Mouse (Mus musculus): ENCODE measurements around the gene Snf8. TPM values are rescaled to one million over a fixed set of nuclear protein-coding genes. Genes with fewer than 3 reads are reported as not detected.

The Snf8 gene
- total and polyA plus RNA-seq, 3 experiments: 48.4 to 154 (median 62.3) TPM

- no peaks in the 10 kb centered on the region for H3K9me3 ChIP-seq (replicated peaks)
- H3K4me1 ChIP-seq (ENCODE audit: insufficient read depth, low read depth, low read length): peaks cover 39% of the 10 kb centered on the region
- peak; percentile 94 for DNase-seq (ENCODE audit: low spot score)
- ATAC-seq (ENCODE audit: extremely low read depth, insufficient number of reproducible peaks, low FRiP score, poor library complexity, severe bottlenecking): peak; percentile 84
- H3K27me3 ChIP-seq (ENCODE audit: insufficient read depth, low read length): no peaks in the 10 kb centered on the region
- H3K4me3 ChIP-seq (ENCODE audit: low read depth, low read length): peak within 1 kb of the TSS; percentile 93
- TF ChIP-seq TAL1 (conservative IDR thresholded peaks at IDR 0.05; ENCODE audit: low read depth, low read length) (no peak), POLR2AphosphoS5 (IDR thresholded peaks at IDR 0.05; ENCODE audit: insufficient replicate concordance, low read depth, low read length) (no peak), GATA2 (IDR thresholded peaks at IDR 0.05; ENCODE audit: borderline replicate concordance, low read depth, low read length) (no peak), GATA1 (IDR thresholded peaks at IDR 0.05; ENCODE audit: borderline replicate concordance, low read length) (no peak), CTCF (IDR thresholded peaks at IDR 0.05; ENCODE audit: low read depth, low read length) (no peak)
- H3K36me3 ChIP-seq (replicated peaks): peaks cover 52% of the 10 kb centered on the region
These were observed 30.7 kb downstream of the Snf8 start, which contains the start of gene Ube2z for GRCm38 (mm10) chr11:96065215-96065911. TSS of gene Ube2z (minus strand) at chr11:96065388.

GRCm38 (mm10) chr11:96068231-96068630 is 33.5 kb downstream of the Snf8 start:
- Histone ChIP-seq H3K4me3 (ENCODE audit: low read depth, low read length) (no peak overlapping the region), H3K27me3 (ENCODE audit: insufficient read depth, low read length) (no peaks in the 10 kb centered on the region), H3K4me1 (ENCODE audit: insufficient read depth, low read depth, low read length) (peaks cover 40% of the 10 kb centered on the region), H3K36me3 (replicated peaks) (peaks cover 47% of the 10 kb centered on the region), H3K9me3 (replicated peaks) (no peaks in the 10 kb centered on the region)
- TF ChIP-seq POLR2AphosphoS5 (IDR thresholded peaks at IDR 0.05; ENCODE audit: insufficient replicate concordance, low read depth, low read length): no peak
- no peak for TF ChIP-seq GATA2 (IDR thresholded peaks at IDR 0.05; ENCODE audit: borderline replicate concordance, low read depth, low read length)
- no peak for TF ChIP-seq TAL1 (conservative IDR thresholded peaks at IDR 0.05; ENCODE audit: low read depth, low read length)
- TF ChIP-seq CTCF (IDR thresholded peaks at IDR 0.05; ENCODE audit: low read depth, low read length): no peak
- TF ChIP-seq GATA1 (IDR thresholded peaks at IDR 0.05; ENCODE audit: borderline replicate concordance, low read length): no peak
- DNase-seq (ENCODE audit: low spot score) (no peak), ATAC-seq (ENCODE audit: extremely low read depth, insufficient number of reproducible peaks, low FRiP score, poor library complexity, severe bottlenecking) (no peak)

GRCm38 (mm10) chr11:96070353-96070752 is 35.7 kb downstream of the Snf8 start:
- Histone ChIP-seq H3K36me3 (replicated peaks) (peaks cover 56% of the 10 kb centered on the region), H3K27me3 (ENCODE audit: insufficient read depth, low read length) (no peaks in the 10 kb centered on the region), H3K4me1 (ENCODE audit: insufficient read depth, low read depth, low read length) (peaks cover 42% of the 10 kb centered on the region), H3K9me3 (replicated peaks) (no peaks in the 10 kb centered on the region), H3K4me3 (ENCODE audit: low read depth, low read length) (no peak overlapping the region)
- no peak for TF ChIP-seq GATA1 (IDR thresholded peaks at IDR 0.05; ENCODE audit: borderline replicate concordance, low read length)
- no peak for TF ChIP-seq TAL1 (conservative IDR thresholded peaks at IDR 0.05; ENCODE audit: low read depth, low read length)
- TF ChIP-seq CTCF (IDR thresholded peaks at IDR 0.05; ENCODE audit: low read depth, low read length): no peak
- TF ChIP-seq POLR2AphosphoS5 (IDR thresholded peaks at IDR 0.05; ENCODE audit: insufficient replicate concordance, low read depth, low read length): no peak
- TF ChIP-seq GATA2 (IDR thresholded peaks at IDR 0.05; ENCODE audit: borderline replicate concordance, low read depth, low read length): no peak
- DNase-seq (ENCODE audit: low spot score): no peak
- no peak for ATAC-seq (ENCODE audit: extremely low read depth, insufficient number of reproducible peaks, low FRiP score, poor library complexity, severe bottlenecking)

- ATAC-seq (ENCODE audit: extremely low read depth, insufficient number of reproducible peaks, low FRiP score, poor library complexity, severe bottlenecking) (no peak), DNase-seq (ENCODE audit: low spot score) (no peak)
- no peak overlapping the region for H3K4me3 ChIP-seq (ENCODE audit: low read depth, low read length)
- H3K27me3 ChIP-seq (ENCODE audit: insufficient read depth, low read length): no peaks in the 10 kb centered on the region
- TF ChIP-seq TAL1 (conservative IDR thresholded peaks at IDR 0.05; ENCODE audit: low read depth, low read length) (no peak), GATA1 (IDR thresholded peaks at IDR 0.05; ENCODE audit: borderline replicate concordance, low read length) (no peak), POLR2AphosphoS5 (IDR thresholded peaks at IDR 0.05; ENCODE audit: insufficient replicate concordance, low read depth, low read length) (no peak), GATA2 (IDR thresholded peaks at IDR 0.05; ENCODE audit: borderline replicate concordance, low read depth, low read length) (no peak), CTCF (IDR thresholded peaks at IDR 0.05; ENCODE audit: low read depth, low read length) (no peak)
- H3K4me1 ChIP-seq (ENCODE audit: insufficient read depth, low read depth, low read length): peaks cover 36% of the 10 kb centered on the region
- H3K9me3 ChIP-seq (replicated peaks): no peaks in the 10 kb centered on the region
- H3K36me3 ChIP-seq (replicated peaks): peaks cover 56% of the 10 kb centered on the region
These were observed 36.3 kb downstream of the Snf8 start for GRCm38 (mm10) chr11:96071013-96071412.

GRCm38 (mm10) chr11:96073295-96073993 is 38.8 kb downstream of the Snf8 start:
- peaks cover 48% of the 10 kb centered on the region for H3K4me1 ChIP-seq (ENCODE audit: insufficient read depth, low read depth, low read length)
- no peaks in the 10 kb centered on the region for H3K27me3 ChIP-seq (ENCODE audit: insufficient read depth, low read length)
- H3K4me3 ChIP-seq (ENCODE audit: low read depth, low read length): peak overlapping the region; percentile 90; the same call in 1 of the 2 replicates
- H3K36me3 ChIP-seq (replicated peaks): peaks cover 50% of the 10 kb centered on the region
- H3K9me3 ChIP-seq (replicated peaks): no peaks in the 10 kb centered on the region
- DNase-seq (ENCODE audit: low spot score): no peak
- no peak for ATAC-seq (ENCODE audit: extremely low read depth, insufficient number of reproducible peaks, low FRiP score, poor library complexity, severe bottlenecking)
- no peak for TF ChIP-seq CTCF (IDR thresholded peaks at IDR 0.05; ENCODE audit: low read depth, low read length)
- no peak for TF ChIP-seq POLR2AphosphoS5 (IDR thresholded peaks at IDR 0.05; ENCODE audit: insufficient replicate concordance, low read depth, low read length)
- TF ChIP-seq TAL1 (conservative IDR thresholded peaks at IDR 0.05; ENCODE audit: low read depth, low read length): no peak
- TF ChIP-seq GATA1 (IDR thresholded peaks at IDR 0.05; ENCODE audit: borderline replicate concordance, low read length): no peak
- no peak for TF ChIP-seq GATA2 (IDR thresholded peaks at IDR 0.05; ENCODE audit: borderline replicate concordance, low read depth, low read length)
